Mouse (Mus musculus): ENCODE results near the gene Rara.
"Not testable (repeated sequence)": the region's sequence is repeated elsewhere in the genome, so short reads cannot be mapped to it uniquely, and the experiment has no call there.

The Rara gene

DNA sequence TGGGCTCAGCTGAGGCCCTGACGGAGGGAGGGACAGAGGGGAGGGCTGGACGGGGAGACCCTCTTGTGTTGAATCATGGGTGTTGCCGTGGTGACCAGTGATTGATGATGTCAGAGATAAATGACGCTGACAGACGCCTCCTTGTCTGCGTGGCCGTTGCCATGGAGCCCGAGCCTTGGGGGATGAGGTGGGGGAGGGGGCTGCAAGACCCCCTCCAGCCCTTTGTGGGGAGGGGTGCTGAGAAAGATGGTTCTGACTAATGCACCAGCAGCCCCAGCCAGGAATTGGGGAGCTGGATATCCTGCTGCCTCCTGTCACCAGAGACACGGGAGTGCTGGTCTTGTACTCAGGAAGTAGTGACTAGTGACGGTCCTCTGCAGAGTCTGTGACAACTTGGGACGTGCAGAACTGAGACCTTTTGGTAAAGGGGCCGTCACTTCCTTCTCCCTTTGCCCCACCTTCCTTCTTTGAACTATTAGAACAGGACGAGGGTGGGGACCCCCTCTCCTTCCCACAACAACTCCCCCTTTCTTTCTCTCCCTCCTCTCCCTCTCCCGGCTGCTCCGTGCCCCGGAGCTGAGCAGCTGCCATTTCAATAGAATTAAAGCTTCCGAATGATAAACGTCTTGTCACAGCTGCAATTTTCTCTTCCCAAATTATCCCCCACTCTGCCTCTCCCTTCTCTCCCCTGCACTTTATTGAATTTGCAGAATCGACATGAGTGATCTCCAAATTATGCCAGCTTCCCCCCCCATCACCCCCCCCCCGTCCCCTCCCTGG is 41.3 kb downstream of the Rara start:
- DNase-seq (ENCODE audit: low spot score): peak; percentile 67

DNA sequence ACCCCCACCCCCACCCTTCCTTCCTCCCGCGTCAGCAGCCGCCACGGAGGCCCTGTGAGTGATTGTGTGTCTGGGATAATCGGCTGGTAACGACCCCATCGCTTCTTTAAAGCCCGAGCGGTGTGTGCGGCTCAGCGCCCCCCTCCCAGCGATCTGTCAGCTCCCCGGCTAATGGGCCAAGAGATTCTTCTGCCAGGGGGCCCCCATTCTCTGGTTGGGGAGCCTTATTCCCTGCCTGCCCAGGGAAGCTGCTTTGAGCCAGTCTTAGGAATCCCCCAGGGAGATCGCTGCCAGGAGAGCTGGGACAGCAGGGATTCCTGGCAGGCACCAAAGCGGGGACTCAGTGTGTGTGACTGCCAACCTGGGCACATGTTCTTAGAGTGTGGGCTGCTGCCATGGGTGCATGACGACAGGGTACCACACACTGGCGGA is 41.9 kb downstream of the Rara start:
- peak; percentile 59 for DNase-seq (ENCODE audit: low spot score)

DNA sequence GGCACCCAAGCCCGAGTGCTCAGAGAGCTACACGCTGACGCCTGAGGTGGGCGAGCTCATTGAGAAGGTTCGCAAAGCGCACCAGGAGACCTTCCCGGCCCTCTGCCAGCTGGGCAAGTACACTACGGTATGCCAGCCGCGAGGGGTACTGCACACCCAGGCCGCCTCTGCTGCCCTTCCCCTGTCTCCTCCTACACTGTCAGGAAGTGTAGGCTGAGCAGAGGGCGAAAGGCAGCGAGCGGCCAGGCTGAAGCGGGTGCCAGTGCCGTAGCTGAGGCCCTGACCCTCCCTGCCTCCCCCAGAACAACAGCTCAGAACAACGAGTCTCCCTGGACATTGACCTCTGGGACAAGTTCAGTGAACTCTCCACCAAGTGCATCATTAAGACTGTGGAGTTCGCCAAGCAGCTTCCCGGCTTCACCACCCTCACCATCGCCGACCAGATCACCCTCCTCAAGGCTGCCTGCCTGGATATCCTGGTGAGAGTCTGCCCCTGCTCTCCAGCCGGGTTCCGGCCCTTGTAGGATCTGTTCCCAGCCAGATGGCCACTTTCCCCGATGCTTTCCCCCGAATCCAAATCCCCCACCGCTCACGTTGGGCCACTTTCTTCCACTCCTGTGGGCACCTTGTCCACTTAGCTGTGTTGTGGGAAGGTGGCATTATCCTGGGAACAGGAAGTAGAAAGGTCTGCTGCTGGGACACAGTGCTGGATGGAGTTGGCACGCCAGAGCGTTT is 42.7 kb downstream of the Rara start:
- no peak for DNase-seq (ENCODE audit: low spot score)

- DNase-seq (ENCODE audit: low spot score): no peak
Observed at GRCm38 (mm10) chr11:98971316-98972031, 43.9 kb downstream of the Rara start.

GRCm38 (mm10) chr11:98972215-98972614 is 44.6 kb downstream of the Rara start:
- peak; percentile 90 for DNase-seq (ENCODE audit: low spot score)

- no peak for DNase-seq (ENCODE audit: low spot score)
Observed at GRCm38 (mm10) chr11:98972801-98973360, 45.3 kb downstream of the Rara start.

DNA sequence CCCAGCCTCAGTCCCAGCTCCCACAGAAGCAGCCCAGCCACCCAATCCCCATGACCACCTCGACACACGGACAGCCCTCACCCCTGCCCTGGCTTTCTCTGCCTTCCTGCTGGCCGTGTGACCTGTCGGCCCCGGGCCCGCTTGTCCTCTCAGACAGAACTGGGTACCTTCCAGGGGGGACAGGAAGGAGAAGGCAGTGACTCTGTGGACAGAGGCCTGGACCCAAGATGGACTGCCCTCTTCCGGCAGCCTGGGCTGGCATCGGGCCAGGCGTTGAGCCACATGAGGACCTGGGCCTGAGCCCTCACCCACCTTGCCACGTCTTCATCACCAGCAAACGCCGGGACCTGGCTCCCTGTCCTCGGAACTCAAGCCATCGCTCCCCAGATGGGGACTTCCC is 46.0 kb downstream of the Rara start:
- no peak for DNase-seq (ENCODE audit: low spot score)

- DNase-seq (ENCODE audit: low spot score): no peak
Observed at GRCm38 (mm10) chr11:98974213-98974612, 46.6 kb downstream of the Rara start.

DNA sequence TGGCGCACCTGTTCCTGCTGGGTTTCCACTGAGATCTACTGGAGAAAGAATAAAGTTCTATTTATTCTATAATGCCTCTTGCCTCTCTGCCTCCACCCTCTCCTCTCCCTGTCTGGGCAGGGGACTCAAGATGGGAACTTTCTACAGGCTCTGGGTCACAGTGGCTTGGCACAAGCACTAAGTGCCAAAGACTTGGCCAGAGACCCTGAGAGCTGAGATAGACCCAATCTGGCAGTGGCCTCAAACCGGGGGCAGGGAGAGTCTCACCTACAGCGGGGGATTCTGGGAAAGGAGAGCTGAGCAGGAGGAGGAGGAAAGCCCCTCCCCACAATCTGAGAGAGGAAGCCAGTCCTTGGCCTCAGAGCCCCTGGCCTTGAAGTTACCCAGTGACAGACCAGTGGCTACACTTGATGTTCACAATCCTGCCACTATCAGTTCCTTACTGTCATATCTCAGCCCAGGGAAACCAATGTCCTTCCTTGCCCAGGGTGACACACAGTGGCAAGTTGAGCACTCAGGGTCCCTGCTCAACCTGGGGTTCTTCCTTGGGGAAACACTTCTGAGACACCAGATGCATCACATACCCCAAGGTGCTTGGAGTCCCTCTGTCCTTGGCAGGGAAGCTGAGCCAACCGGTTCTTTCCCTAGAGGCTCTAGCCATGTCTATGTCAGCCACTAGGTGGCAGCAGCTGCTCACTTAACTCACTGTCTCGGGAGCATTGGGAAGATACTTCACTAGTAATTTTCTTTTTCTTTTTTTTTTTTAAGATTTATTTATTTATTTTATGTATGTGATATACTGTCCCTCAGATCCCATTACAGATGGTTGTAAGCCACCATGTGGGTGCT is 47.5 kb downstream of the Rara start:
- DNase-seq (ENCODE audit: low spot score): peak; percentile 91

DNA sequence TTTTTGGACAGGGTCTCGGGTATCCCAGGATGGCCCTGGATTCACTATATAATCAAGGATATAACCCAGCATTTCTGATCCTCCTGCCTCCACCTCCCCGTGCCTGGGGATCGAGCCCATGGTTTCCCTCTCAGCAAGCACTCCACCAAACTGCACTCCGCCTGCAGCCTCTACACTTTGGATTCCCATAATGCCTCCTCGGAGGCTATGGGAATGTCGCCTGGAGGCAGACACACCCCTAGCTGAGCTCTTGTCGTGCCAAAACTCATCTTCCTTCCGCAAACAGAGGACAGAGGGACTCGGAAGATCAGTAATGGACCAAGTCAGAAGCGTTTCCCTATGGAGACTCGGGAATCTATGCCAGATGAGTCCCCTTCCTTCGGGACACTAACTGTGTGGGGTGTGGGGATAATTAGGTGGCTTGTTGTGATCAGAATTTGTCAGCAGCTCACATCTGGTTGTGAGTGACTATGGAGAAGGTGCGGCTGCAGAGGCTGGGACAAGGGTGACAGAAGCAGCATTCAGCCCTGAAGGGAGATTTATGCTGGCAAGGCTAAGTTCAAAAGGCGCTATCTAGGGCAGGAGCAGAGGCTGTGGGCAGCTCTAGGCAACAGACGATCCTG is 51.0 kb downstream of the Rara start:
- DNase-seq (ENCODE audit: low spot score): no peak

- DNase-seq (ENCODE audit: low spot score): no peak
Observed at GRCm38 (mm10) chr11:98979356-98979755, 51.7 kb downstream of the Rara start.

- DNase-seq (ENCODE audit: low spot score): no peak
Observed at GRCm38 (mm10) chr11:98981289-98981996, 53.8 kb downstream of the Rara start.

DNA sequence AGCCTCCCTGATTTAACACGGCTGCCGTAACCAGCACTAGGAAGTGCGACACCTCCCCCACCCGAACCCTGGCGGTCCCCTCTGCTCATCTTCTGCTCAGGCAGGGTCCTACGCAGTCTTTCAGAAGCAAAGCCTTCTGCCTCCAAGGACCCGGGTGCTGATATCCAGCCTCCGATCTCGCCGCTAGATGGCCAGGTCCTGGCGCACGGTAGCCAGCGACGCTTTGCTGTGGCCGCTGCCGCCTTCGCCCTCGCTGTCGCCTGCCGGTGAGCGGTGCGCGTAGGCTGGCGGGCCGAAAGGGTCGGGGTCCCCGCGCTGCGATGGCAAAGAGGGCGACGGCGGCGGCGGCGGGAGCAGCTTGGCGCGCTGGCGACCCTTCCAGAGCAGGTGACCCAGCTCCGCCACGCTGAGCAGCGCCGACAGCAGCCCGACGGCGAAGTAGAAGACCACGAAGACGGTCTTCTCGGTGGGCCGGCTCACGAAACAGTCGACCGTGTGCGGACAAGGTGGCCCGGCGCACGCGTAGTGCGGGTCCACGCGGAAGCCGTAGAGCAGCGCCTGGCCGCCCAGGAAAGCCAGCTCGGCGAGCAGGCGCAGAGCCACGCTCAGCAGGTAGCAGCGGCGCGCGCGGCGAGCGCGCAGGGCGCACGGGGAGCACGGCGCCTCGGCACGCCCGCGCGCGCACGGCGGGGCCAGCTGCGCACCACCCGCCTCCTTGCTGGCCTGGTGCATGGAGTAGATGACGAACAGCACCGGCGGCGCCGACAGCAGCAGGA is 54.6 kb downstream of the Rara start:
- peak; percentile 85 for DNase-seq (ENCODE audit: low spot score)

GRCm38 (mm10) chr11:98982773-98983133 is 55.1 kb downstream of the Rara start, which contains the start of gene Gjd3:
Gjd3 (minus strand) TSS chr11:98983016.
- DNase-seq (ENCODE audit: low spot score): no peak

DNA sequence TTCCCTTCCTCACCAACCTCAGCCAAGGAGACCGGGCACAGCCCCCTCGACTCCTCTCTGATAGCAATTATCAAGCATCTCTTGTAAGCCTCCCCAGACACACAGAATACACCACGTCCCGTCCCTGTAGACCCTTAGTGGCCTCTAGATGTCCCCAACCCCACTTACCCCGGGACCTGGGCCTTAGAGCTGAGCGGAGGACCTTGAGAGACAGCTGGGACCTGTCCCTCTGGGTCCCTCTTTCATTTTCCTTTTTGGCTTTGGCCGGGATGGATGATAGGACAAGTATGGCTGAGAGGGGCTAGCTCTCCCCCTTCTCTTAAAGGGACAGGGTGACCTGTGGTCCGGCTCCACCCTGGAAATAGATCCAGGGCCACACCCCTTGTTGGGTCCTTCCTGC is 55.9 kb downstream of the Rara start:
- DNase-seq (ENCODE audit: low spot score): no peak

- no peak for DNase-seq (ENCODE audit: low spot score)
Observed at GRCm38 (mm10) chr11:98985542-98985941, 57.9 kb downstream of the Rara start.

GRCm38 (mm10) chr11:98988260-98988659 is 60.6 kb downstream of the Rara start:
- not testable (repeated sequence) for DNase-seq (ENCODE audit: low spot score)

GRCm38 (mm10) chr11:98990866-98991265 is 63.2 kb downstream of the Rara start:
- DNase-seq (ENCODE audit: low spot score): no peak

GRCm38 (mm10) chr11:98995987-98996386 is 68.4 kb downstream of the Rara start:
- DNase-seq (ENCODE audit: low spot score): no peak

- DNase-seq (ENCODE audit: low spot score): no peak
Observed at GRCm38 (mm10) chr11:98997659-98998058, 70.0 kb downstream of the Rara start.

Measured in retina, embryonic 14.5 days (tissue).